11 mouse cellular contexts compared by ENCODE assay signal in genomic region chr6:140731402-140731730, GRCm38 (mm10). TPM values are rescaled to one million over a fixed set of nuclear protein-coding genes. Genes with fewer than 3 reads are reported as not detected.
DNase-seq lines count a peak whose midpoint lies in the region; ATAC-seq lines count a peak whose summit lies in the region.
"Had no signal": no experiment of that assay in that cellular context is flagged by ENCODE, and none has a peak within 500 bp of the region (broad histone marks: within the 10 kb centered on the region; RNA-seq: fewer than 3 reads in every experiment).

No protein-coding gene starts in this region.

- WGBS in forebrain, embryonic 16.5 days = 36% methylated on average over 1 of the region's 1 CpGs

- H3K4me2 ChIP-seq in forebrain, embryonic 16.5 days (ENCODE audit: low read length) = no peak overlapping the region
- H3K4me2 ChIP-seq: stomach, embryonic 15.5 days had no signal

- no peak overlapping the region for H3K27ac ChIP-seq in forebrain, embryonic 16.5 days (ENCODE audit: low read length)
- H3K27ac ChIP-seq: stomach, embryonic 15.5 days had no signal

- H3K27me3 ChIP-seq in forebrain, embryonic 16.5 days (replicated peaks; ENCODE audit: control insufficient read depth, insufficient read depth, low read length) = no peaks in the 10 kb centered on the region
- H3K27me3 ChIP-seq: stomach, embryonic 15.5 days had no signal

- H3K9ac ChIP-seq in forebrain, embryonic 16.5 days (replicated peaks; ENCODE audit: low read depth, low read length) = no peak overlapping the region
- H3K9ac ChIP-seq: stomach, embryonic 15.5 days had no signal

- H3K36me3 ChIP-seq in forebrain, embryonic 16.5 days (ENCODE audit: control insufficient read depth, insufficient read depth) = no peaks in the 10 kb centered on the region
- H3K36me3 ChIP-seq: stomach, embryonic 15.5 days had no signal

- no peak overlapping the region for H3K4me3 ChIP-seq in forebrain, embryonic 16.5 days (replicated peaks; ENCODE audit: low read length)
- H3K4me3 ChIP-seq: stomach, embryonic 15.5 days had no signal

- ATAC-seq in forebrain, embryonic 16.5 days = peak; percentile 94

- peak; percentile 33 to 48 for DNase-seq in right cerebral cortex, adult 2 months (ENCODE audit: low spot score in 2 of 2)
- no peak for DNase-seq in right cerebral cortex, postnatal 14 days
- peak; percentile 20 to 33 for DNase-seq in layer of hippocampus, postnatal 25 days (ENCODE audit: extremely low spot score in 1 of 2, low spot score in 1 of 2)
- DNase-seq in adrenal gland, postnatal 4 days (ENCODE audit: low spot score in 2 of 2) = no peak
- DNase-seq in ovary, postnatal 14 days (ENCODE audit: low spot score) = no peak
- DNase-seq in spleen, postnatal 10 days (ENCODE audit: low spot score in 2 of 2) = no peak
- no peak for DNase-seq in adipocyte (ENCODE audit: low spot score)
- DNase-seq: heart, postnatal 36 days had no signal

- peaks cover 10% of the 10 kb centered on the region for H3K4me1 ChIP-seq in forebrain, embryonic 16.5 days (replicated peaks; ENCODE audit: control insufficient read depth, insufficient read depth, low read length)

- 0 out of 2 replicates have a peak, but pooled peaks cover 4% of the 10 kb centered on the region for H3K9me3 ChIP-seq in forebrain, embryonic 16.5 days (ENCODE audit: control insufficient read depth, low read length)
- H3K9me3 ChIP-seq: stomach, embryonic 15.5 days had no signal

RNA-seq across cellular contexts. Expression of gene Gm11077, which starts 2.3 kb away (rescaled TPM):
- polyA plus RNA-seq in forebrain, embryonic 16.5 days (2015; fragmentation: Nextera tagmentation; extraction: Ambion mirVana) = not detected in 2 replicates
- not detected for total RNA-seq in layer of hippocampus, postnatal 25 days (2021)
- not detected for total RNA-seq in adrenal gland, postnatal 4 days (2021)
- total RNA-seq: heart, postnatal 36 days; left cerebral cortex, postnatal 10 days had no signal
- polyA plus RNA-seq: stomach, embryonic 15.5 days had no signal

Comparison
In these comparisons a context has a peak if more than half of its experiments do, and no peak if none do; other contexts are left out.
1. DNase-seq: peak in right cerebral cortex, adult 2 months (2 of 2) and layer of hippocampus, postnatal 25 days (2 of 2); none in right cerebral cortex, postnatal 14 days (single experiment), adrenal gland, postnatal 4 days (0 of 2), ovary, postnatal 14 days (single experiment), spleen, postnatal 10 days (0 of 2) and adipocyte (single experiment).